Mouse (Mus musculus): ENCODE results near the gene Polr2a.
"Not testable (repeated sequence)": the region's sequence is repeated elsewhere in the genome, so short reads cannot be mapped to it uniquely, and the experiment has no call there.

Polr2a gene

GRCm38 (mm10) chr11:69754701-69755100 is 3.7 kb downstream of the Polr2a start:
- in situ Hi-C loops (cut with MseI, MboI) = no loop called here

- in situ Hi-C loops (cut with MseI, MboI) = no loop called here
Observed at GRCm38 (mm10) chr11:69754233-69754632, 4.2 kb downstream of the Polr2a start.

GRCm38 (mm10) chr11:69752686-69753085 is 5.8 kb downstream of the Polr2a start:
- in situ Hi-C loops (cut with MseI, MboI) = no loop called here

GRCm38 (mm10) chr11:69751635-69752034 is 6.8 kb downstream of the Polr2a start:
- in situ Hi-C loops (cut with MseI, MboI) = no loop called here

- in situ Hi-C loops (cut with MseI, MboI) = not testable (repeated sequence)
Observed at GRCm38 (mm10) chr11:69731408-69731807, 27.0 kb downstream of the Polr2a start.

- in situ Hi-C loops (cut with MseI, MboI) = no loop called here
Observed at GRCm38 (mm10) chr11:69729063-69729462, 29.4 kb downstream of the Polr2a start.

- in situ Hi-C loops (cut with MseI, MboI) = no loop called here
Observed at GRCm38 (mm10) chr11:69725951-69726350, 32.5 kb downstream of the Polr2a start.

GRCm38 (mm10) chr11:69723074-69723473 is 35.4 kb downstream of the Polr2a start:
- in situ Hi-C loops (cut with MseI, MboI) = no loop called here

GRCm38 (mm10) chr11:69720852-69721251 is 37.6 kb downstream of the Polr2a start:
- in situ Hi-C loops (cut with MseI, MboI) = no loop called here

GRCm38 (mm10) chr11:69719423-69719822 is 39.0 kb downstream of the Polr2a start:
- in situ Hi-C loops (cut with MseI, MboI) = loop anchor here in 1 of 2 experiments (5.0 kb wide), 1 partner anchor 37 kb away; the partner anchor contains the start of gene Senp3

- in situ Hi-C loops (cut with MseI, MboI) = loop anchor here in 1 of 2 experiments (5.0 kb wide), 1 partner anchor 36 kb away; the partner anchor contains the start of gene Senp3
Observed at GRCm38 (mm10) chr11:69718661-69719060, 39.8 kb downstream of the Polr2a start.

- in situ Hi-C loops (cut with MseI, MboI) = loop anchor here in 1 of 2 experiments (5.0 kb wide), 1 partner anchor 35 kb away; the partner anchor contains the start of gene Senp3
Observed at GRCm38 (mm10) chr11:69716953-69717352, 41.5 kb downstream of the Polr2a start.

GRCm38 (mm10) chr11:69715929-69716328 is 42.5 kb downstream of the Polr2a start:
- in situ Hi-C loops (cut with MseI, MboI) = loop anchor here in 1 of 2 experiments (5.0 kb wide), 1 partner anchor 34 kb away; the partner anchor contains the start of gene Senp3

- in situ Hi-C loops (cut with MseI, MboI) = loop anchor here in 1 of 2 experiments (5.0 kb wide), 1 partner anchor 33 kb away; the partner anchor contains the start of gene Senp3
Observed at GRCm38 (mm10) chr11:69715482-69715881, 43.0 kb downstream of the Polr2a start.

GRCm38 (mm10) chr11:69714636-69715329 is 43.7 kb downstream of the Polr2a start:
- in situ Hi-C loops (cut with MseI, MboI) = loop anchor here in 1 of 2 experiments (5.0 kb wide), 1 partner anchor 32 kb away; the partner anchor contains the start of gene Senp3

GRCm38 (mm10) chr11:69712954-69713672 is 45.3 kb downstream of the Polr2a start:
- in situ Hi-C loops (cut with MseI, MboI) = no loop called here

GRCm38 (mm10) chr11:69711082-69711481 is 47.4 kb downstream of the Polr2a start:
- in situ Hi-C loops (cut with MseI, MboI) = no loop called here

GRCm38 (mm10) chr11:69710470-69710869 is 48.0 kb downstream of the Polr2a start:
- in situ Hi-C loops (cut with MseI, MboI) = no loop called here

GRCm38 (mm10) chr11:69709554-69710446 is 48.6 kb downstream of the Polr2a start:
- in situ Hi-C loops (cut with MseI, MboI) = no loop called here

- in situ Hi-C loops (cut with MseI, MboI) = no loop called here
Observed at GRCm38 (mm10) chr11:69708614-69709265, 49.7 kb downstream of the Polr2a start.

GRCm38 (mm10) chr11:69707873-69708381 is 50.5 kb downstream of the Polr2a start:
- in situ Hi-C loops (cut with MseI, MboI) = no loop called here
